Mouse (Mus musculus) midbrain, postnatal 0 days (tissue): Measurements from ENCODE around the gene Gpr107. TPM values are rescaled to one million over a fixed set of nuclear protein-coding genes. Genes with fewer than 3 reads are reported as not detected.
A peak's percentile ranks its signal among the peaks of the same experiment; 100 is the strongest.

ENCODE experiments used
- ATAC-seq: fragments of 200-750 bp; cut with Nextera tagmentation; 2 replicates; pipeline ENCODE4 v1.8.0; 2017; ENCODE audit warnings: moderate number of reproducible peaks, mild to moderate bottlenecking, moderate TSS enrichment, moderate library complexity; ENCODE audit not compliant: low FRiP score
- DNase-seq: peaks from one replicate; pipeline ENCODE4 v3.0.0-alpha.2; 2015; ENCODE audit warnings: low spot score
- H3K27ac ChIP-seq: fragments of 300-500 bp; sonication (generic); 2 replicates; pipeline ENCODE4 v1.5.1; 2014; ENCODE audit warnings: low read depth, mild to moderate bottlenecking, low read length, mixed read lengths
- H3K27me3 ChIP-seq: fragments of 300-500 bp; sonication (generic); 2 replicates; pipeline ENCODE4 v1.6.1; 2014; ENCODE audit warnings: low read length, control low read depth, mixed read lengths; ENCODE audit not compliant: insufficient read depth
- H3K36me3 ChIP-seq: fragments of 300-500 bp; sonication (generic); 2 replicates; pipeline ENCODE4 v1.6.1; 2014; ENCODE audit warnings: low read length, control low read depth, mixed read lengths; ENCODE audit not compliant: insufficient read depth
- H3K4me1 ChIP-seq: fragments of 300-500 bp; sonication (generic); 2 replicates; pipeline ENCODE4 v1.6.1; 2014; ENCODE audit warnings: mild to moderate bottlenecking, control low read depth, antibody characterized with exemption, low read length, mixed read lengths; ENCODE audit not compliant: insufficient read depth
- H3K4me2 ChIP-seq: fragments of 300-500 bp; sonication (generic); 2 replicates; pipeline ENCODE4 v1.6.1; 2014; ENCODE audit warnings: low read depth, mild to moderate bottlenecking, low read length, mixed read lengths; ENCODE audit not compliant: poor library complexity, severe bottlenecking
- H3K4me3 ChIP-seq: fragments of 300-500 bp; sonication (generic); 2 replicates; pipeline ENCODE4 v1.5.1; 2014; ENCODE audit warnings: low read depth, mild to moderate bottlenecking, low read length, moderate library complexity
- H3K9ac ChIP-seq: fragments of 300-500 bp; sonication (generic); replicated peaks from 2 replicates; pipeline ENCODE4 v1.6.1; 2014; ENCODE audit warnings: mild to moderate bottlenecking, low read length, moderate library complexity, mixed read lengths; ENCODE audit not compliant: poor library complexity, severe bottlenecking
- H3K9me3 ChIP-seq: fragments of 300-500 bp; sonication (generic); 2 replicates; pipeline ENCODE4 v1.6.1; 2016; ENCODE audit warnings: low read length, control low read depth
- CTCF ChIP-seq: IDR thresholded peaks from 2 replicates; pipeline ENCODE4 v1.5.1; 2016; ENCODE audit warnings: antibody characterized with exemption, mild to moderate bottlenecking
- whole genome bisulfite sequencing: fragments of 180-500 bp; shearing (Covaris S2); extraction: QIAGEN DNeasy Blood & Tissue Kit; methylation state at CpG from one replicate; pipeline ENCODE4 v1.1.7; 2014; 5-methylcytosine and 5-hydroxymethylcytosine counted together
- polyA plus RNA-seq: library from polyadenylated mRNA; unstranded; fragments of >200 nt; fragmentation: Nextera tagmentation; extraction: Ambion mirVana; gene quantifications from 2 replicates; pipeline ENCODE4 v1.2.1, GENCODE M21; 2015
- total RNA-seq: library from RNA; depleted of rRNA; stranded (reverse); fragments of >200 nt; gene quantifications from 2 replicates; pipeline ENCODE4 v1.2.3, GENCODE M21; 2014

Gpr107 gene
- total and polyA plus RNA-seq, 2 experiments from 2014 or later, result 31.6 to 46.7 TPM

- Histone ChIP-seq H3K27me3 (no peaks in the 10 kb centered on the region), H3K9me3 (no peaks in the 10 kb centered on the region), H3K4me1 (no peaks in the 10 kb centered on the region), H3K4me2 (no peak overlapping the region), H3K27ac (no peak overlapping the region), H3K4me3 (no peak overlapping the region), H3K36me3 (no peaks in the 10 kb centered on the region), H3K9ac (no peak overlapping the region)
- no peak for TF ChIP-seq CTCF
- no peak for ATAC-seq
- DNase-seq, result no peak
- WGBS, result 77% methylated on average over 10 of the region's 10 CpGs
Measured at GRCm38 (mm10) chr2:31115943-31116731, 36.0 kb upstream of the Gpr107 start.

- TF ChIP-seq CTCF, result no peak
- WGBS, result 87% methylated on average over 3 of the region's 3 CpGs
Measured at GRCm38 (mm10) chr2:31118211-31118610, 33.9 kb upstream of the Gpr107 start.

GRCm38 (mm10) chr2:31118639-31119380 is 33.3 kb upstream of the Gpr107 start:
- TF ChIP-seq CTCF, result no peak
- Histone ChIP-seq H3K9ac (no peak overlapping the region), H3K4me1 (no peaks in the 10 kb centered on the region), H3K9me3 (no peaks in the 10 kb centered on the region), H3K27ac (no peak overlapping the region), H3K27me3 (no peaks in the 10 kb centered on the region), H3K4me2 (no peak overlapping the region), H3K36me3 (no peaks in the 10 kb centered on the region), H3K4me3 (no peak overlapping the region)
- WGBS, result 83% methylated on average over 10 of the region's 10 CpGs
- DNase-seq (peak; percentile 54), ATAC-seq (no peak)

More at GRCm38 (mm10) chr2:31118211-31118610, 33.9 kb upstream of the Gpr107 start:
- Histone ChIP-seq H3K9me3 (no peaks in the 10 kb centered on the region), H3K27me3 (no peaks in the 10 kb centered on the region), H3K4me3 (no peak overlapping the region), H3K36me3 (no peaks in the 10 kb centered on the region), H3K4me1 (no peaks in the 10 kb centered on the region), H3K9ac (no peak overlapping the region), H3K27ac (no peak overlapping the region), H3K4me2 (no peak overlapping the region)
- DNase-seq (no peak), ATAC-seq (no peak)

GRCm38 (mm10) chr2:31119795-31120194 is 32.3 kb upstream of the Gpr107 start:
- Histone ChIP-seq H3K9ac (no peak overlapping the region), H3K27me3 (no peaks in the 10 kb centered on the region), H3K4me1 (no peaks in the 10 kb centered on the region), H3K4me2 (no peak overlapping the region), H3K4me3 (no peak overlapping the region), H3K27ac (0 out of 2 replicates have a peak overlapping the region, but pooled peaks have one; percentile 12), H3K9me3 (no peaks in the 10 kb centered on the region), H3K36me3 (no peaks in the 10 kb centered on the region)
- ATAC-seq (peak; percentile 44; the same call in 1 of the 2 replicates), DNase-seq (peak; percentile 90)
- 54% methylated on average over 13 of the region's 13 CpGs for WGBS
- no peak for TF ChIP-seq CTCF

- ATAC-seq (no peak), DNase-seq (no peak)
- no peak overlapping the region for H3K4me2 ChIP-seq
- H3K4me3 ChIP-seq, result no peak overlapping the region
- WGBS, result 82% methylated on average over 7 of the region's 7 CpGs
- no peak overlapping the region for H3K27ac ChIP-seq
- H3K4me1 ChIP-seq, result no peaks in the 10 kb centered on the region
- TF ChIP-seq CTCF, result no peak
- no peaks in the 10 kb centered on the region for H3K9me3 ChIP-seq
- H3K36me3 ChIP-seq, result no peaks in the 10 kb centered on the region
- no peaks in the 10 kb centered on the region for H3K27me3 ChIP-seq
- no peak overlapping the region for H3K9ac ChIP-seq
Measured at GRCm38 (mm10) chr2:31121131-31121693, 30.9 kb upstream of the Gpr107 start.

GRCm38 (mm10) chr2:31122806-31123205 is 29.3 kb upstream of the Gpr107 start:
- H3K27me3 ChIP-seq, result no peaks in the 10 kb centered on the region
- H3K9ac ChIP-seq, result no peak overlapping the region
- no peak for TF ChIP-seq CTCF
- no peaks in the 10 kb centered on the region for H3K9me3 ChIP-seq
- no peak overlapping the region for H3K4me2 ChIP-seq
- ATAC-seq (no peak), DNase-seq (no peak)
- no peak overlapping the region for H3K27ac ChIP-seq
- H3K4me1 ChIP-seq, result no peaks in the 10 kb centered on the region
- no peaks in the 10 kb centered on the region for H3K36me3 ChIP-seq
- 89% methylated on average over 5 of the region's 5 CpGs for WGBS
- H3K4me3 ChIP-seq, result no peak overlapping the region
